Mouse (Mus musculus): Measurements from ENCODE around the gene Cirbp. TPM values are rescaled to one million over a fixed set of nuclear protein-coding genes. Genes with fewer than 3 reads are reported as not detected.
A peak's percentile ranks its signal among the peaks of the same experiment; 100 is the strongest.

The Cirbp gene
- polyA plus RNA-seq (2016; fragmentation: Nextera tagmentation; extraction: Ambion mirVana), result 166 and 175 TPM in 2 replicates

DNA sequence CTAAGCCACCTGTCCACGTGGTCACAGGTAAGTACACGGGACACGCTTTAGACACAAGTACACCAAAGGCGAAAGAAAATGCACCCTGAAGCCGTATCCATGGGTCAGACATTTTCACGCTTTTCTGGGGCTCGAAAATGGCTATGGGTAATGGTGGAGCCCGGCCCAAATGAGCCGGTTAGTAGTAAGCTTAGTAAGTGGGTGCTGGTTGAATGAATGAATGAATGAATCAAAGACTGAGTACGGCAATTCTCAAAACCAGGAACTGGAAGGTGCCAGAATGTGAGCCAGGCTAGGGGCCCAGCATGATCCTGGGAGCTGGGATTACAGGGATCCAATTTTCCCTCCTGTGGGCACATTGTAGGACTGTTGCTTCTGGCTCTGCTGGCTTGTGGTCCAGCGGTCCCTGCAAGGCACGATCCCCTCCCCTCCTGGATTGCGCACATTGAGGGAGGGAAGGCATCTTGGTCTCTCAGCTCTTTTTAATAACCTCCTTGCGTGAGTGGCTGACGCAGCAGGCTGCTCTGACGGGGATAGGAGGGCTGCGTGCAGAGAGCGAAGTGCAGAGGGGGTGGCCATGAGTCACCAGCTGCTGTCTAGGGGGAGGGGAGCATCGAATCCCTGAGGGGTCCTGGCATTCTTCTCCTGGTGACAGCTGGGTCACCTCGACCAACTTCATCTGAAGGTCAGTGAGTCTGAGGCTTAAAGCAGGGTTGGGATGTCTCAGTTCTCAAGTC lies at the start of gene Cirbp:
Gene Cirbp (plus strand): TSS at position 594 of the 737 bp plus-strand sequence.
- peaks cover 10% of the 10 kb centered on the region for H3K36me3 ChIP-seq
- H3K4me2 ChIP-seq, result peak within 1 kb of the TSS; percentile 90
- 15% methylated on average over 20 of the region's 20 CpGs for WGBS
- H3K4me3 ChIP-seq (replicated peaks), result peak within 1 kb of the TSS; percentile 41
- H3K27ac ChIP-seq, result peak within 1 kb of the TSS; percentile 99
- H3K9ac ChIP-seq (replicated peaks), result peak within 1 kb of the TSS; percentile 57
- no peaks in the 10 kb centered on the region for H3K9me3 ChIP-seq
- ATAC-seq (ENCODE audit: insufficient number of reproducible peaks, insufficient read depth, low FRiP score, low TSS enrichment, low read depth), result no peak
- peaks cover 72% of the 10 kb centered on the region for H3K4me1 ChIP-seq (replicated peaks)
- H3K27me3 ChIP-seq, result no peaks in the 10 kb centered on the region; the same call in 1 of the 2 replicates

DNA sequence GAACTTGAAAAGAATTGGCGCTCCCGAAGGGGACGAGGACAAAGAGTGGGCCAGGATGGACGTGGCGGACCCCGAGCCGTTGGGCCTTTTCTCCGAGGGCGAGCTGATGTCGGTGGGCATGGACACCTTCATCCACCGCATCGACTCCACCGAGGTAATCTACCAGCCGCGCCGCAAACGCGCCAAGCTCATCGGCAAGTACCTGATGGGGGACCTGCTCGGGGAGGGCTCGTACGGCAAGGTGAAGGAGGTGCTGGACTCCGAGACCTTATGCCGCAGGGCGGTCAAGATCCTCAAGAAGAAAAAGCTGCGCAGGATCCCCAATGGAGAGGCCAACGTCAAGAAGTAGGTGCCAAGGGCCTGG lies 49.2 kb upstream of the Cirbp start:
- peak overlapping the region; percentile 50; the same call in 1 of the 2 replicates for H3K27ac ChIP-seq
- under 1% methylated on average over 27 of the region's 27 CpGs for WGBS

DNA sequence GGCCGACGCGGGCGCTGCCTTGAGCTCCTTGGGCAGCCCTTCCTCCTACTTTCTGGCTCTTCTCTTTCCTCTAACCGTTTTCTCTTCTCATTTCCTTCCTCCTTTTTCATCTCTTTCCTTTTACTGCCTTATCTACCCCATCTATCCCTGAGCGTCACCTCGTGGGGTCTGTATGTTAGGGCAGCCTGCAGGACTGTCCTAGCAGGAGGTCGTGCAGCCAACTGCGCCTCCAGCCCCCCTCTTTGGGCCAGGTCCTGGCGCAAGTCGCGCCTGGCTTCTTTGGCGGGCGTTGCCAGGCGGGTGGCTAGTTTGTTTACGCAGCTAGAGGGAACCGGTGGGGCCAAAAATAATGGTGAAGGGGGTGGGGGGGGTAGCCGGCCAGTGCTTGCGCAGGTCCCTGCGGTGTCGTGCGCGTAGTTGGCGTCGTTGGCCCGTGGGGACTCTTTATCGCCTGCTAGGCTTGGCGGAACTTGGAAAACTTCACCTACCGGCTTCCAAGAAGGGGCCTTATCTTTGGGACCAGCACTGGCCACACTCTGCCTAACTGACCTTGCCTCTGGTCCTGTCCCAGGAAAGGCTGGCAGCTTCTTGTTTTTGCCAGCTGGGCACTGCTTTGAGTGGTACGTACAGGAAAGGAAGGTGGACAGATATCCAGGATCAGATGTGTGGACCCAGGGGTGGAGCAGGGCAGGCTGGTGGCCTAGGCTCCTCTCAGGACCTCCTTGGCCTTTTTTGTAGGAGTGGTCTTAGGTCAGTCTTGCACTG lies 48.7 kb upstream of the Cirbp start:
- H3K9me3 ChIP-seq, result no peaks in the 10 kb centered on the region
- H3K27ac ChIP-seq, result peak overlapping the region; percentile 50; the same call in 1 of the 2 replicates
- peaks cover 34% of the 10 kb centered on the region for H3K4me1 ChIP-seq (replicated peaks)
- H3K4me3 ChIP-seq (replicated peaks), result peak overlapping the region; percentile 92
- WGBS, result 5% methylated on average over 30 of the region's 30 CpGs
- peaks cover 44% of the 10 kb centered on the region for H3K36me3 ChIP-seq
- peak overlapping the region; percentile 90 for H3K9ac ChIP-seq (replicated peaks)
- ATAC-seq (ENCODE audit: insufficient number of reproducible peaks, insufficient read depth, low FRiP score, low TSS enrichment, low read depth), result no peak
- no peaks in the 10 kb centered on the region for H3K27me3 ChIP-seq
- peak overlapping the region; percentile 93 for H3K4me2 ChIP-seq

More for the DNA sequence above, 49.2 kb upstream of the Cirbp start:
- H3K36me3 ChIP-seq, result peaks cover 38% of the 10 kb centered on the region
- ATAC-seq (ENCODE audit: insufficient number of reproducible peaks, insufficient read depth, low FRiP score, low TSS enrichment, low read depth), result no peak
- H3K4me3 ChIP-seq (replicated peaks), result peak overlapping the region; percentile 92
- peak overlapping the region; percentile 93 for H3K4me2 ChIP-seq
- no peaks in the 10 kb centered on the region for H3K27me3 ChIP-seq
- H3K9me3 ChIP-seq, result no peaks in the 10 kb centered on the region
- H3K4me1 ChIP-seq (replicated peaks), result peaks cover 34% of the 10 kb centered on the region
- peak overlapping the region; percentile 90 for H3K9ac ChIP-seq (replicated peaks)

DNA sequence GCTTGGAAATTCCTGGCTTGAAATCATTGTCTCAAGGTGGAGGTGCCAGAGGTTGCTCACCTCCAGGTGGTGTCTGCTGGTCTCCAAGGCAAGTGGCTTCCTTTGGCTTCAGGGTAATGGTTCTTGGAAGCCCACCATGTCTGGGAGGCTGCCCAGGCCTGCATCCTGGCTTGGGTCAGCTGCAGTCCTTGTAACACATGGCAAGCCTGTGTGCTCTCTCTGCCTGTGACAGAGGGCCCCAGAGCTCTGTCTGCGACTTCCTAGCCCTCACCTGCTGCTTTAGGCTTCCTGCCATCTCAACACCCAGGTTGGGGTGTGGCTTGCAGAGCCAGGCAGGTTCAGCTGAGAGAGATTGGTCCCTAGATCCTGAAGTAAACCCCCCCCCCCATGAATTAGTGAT lies 48.0 kb upstream of the Cirbp start:
- Histone ChIP-seq H3K27me3 (no peaks in the 10 kb centered on the region), H3K9ac (replicated peaks) (peak overlapping the region; percentile 90), H3K4me2 (peak overlapping the region; percentile 93), H3K4me3 (replicated peaks) (peak overlapping the region; percentile 92), H3K36me3 (peaks cover 48% of the 10 kb centered on the region), H3K27ac (peak overlapping the region; percentile 50; the same call in 1 of the 2 replicates), H3K9me3 (no peaks in the 10 kb centered on the region), H3K4me1 (replicated peaks) (peaks cover 34% of the 10 kb centered on the region)
- ATAC-seq (ENCODE audit: insufficient number of reproducible peaks, insufficient read depth, low FRiP score, low TSS enrichment, low read depth), result no peak
- 50% methylated on average over 1 of the region's 1 CpGs for WGBS

DNA sequence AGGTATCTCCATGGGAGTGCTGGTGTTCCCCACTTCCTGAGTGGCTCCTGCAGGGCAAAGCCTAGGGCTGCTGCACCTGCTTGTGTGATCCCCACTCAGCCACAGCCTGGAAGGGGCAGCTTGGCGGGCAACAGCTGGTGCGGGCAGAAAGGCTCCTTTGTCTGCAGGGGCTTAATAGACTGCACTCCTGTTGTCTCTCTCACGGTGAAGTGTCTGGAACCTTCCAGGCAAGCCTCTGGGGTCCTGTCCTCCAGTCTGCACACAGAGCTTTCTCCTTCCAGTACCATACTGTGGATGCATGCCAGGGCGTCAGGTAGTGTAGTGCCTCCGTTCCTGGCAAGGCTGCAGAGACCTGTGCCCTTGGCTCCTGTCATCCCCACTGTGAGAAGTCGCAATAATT lies 47.2 kb upstream of the Cirbp start:
- Histone ChIP-seq H3K27ac (no peak overlapping the region), H3K36me3 (peaks cover 57% of the 10 kb centered on the region), H3K4me2 (peak overlapping the region; percentile 93), H3K9ac (replicated peaks) (no peak overlapping the region), H3K4me3 (replicated peaks) (peak overlapping the region; percentile 92; the same call in 1 of the 2 replicates), H3K4me1 (replicated peaks) (peaks cover 34% of the 10 kb centered on the region), H3K27me3 (no peaks in the 10 kb centered on the region), H3K9me3 (no peaks in the 10 kb centered on the region)
- no peak for ATAC-seq (ENCODE audit: insufficient number of reproducible peaks, insufficient read depth, low FRiP score, low TSS enrichment, low read depth)
- 81% methylated on average over 6 of the region's 6 CpGs for WGBS

DNA sequence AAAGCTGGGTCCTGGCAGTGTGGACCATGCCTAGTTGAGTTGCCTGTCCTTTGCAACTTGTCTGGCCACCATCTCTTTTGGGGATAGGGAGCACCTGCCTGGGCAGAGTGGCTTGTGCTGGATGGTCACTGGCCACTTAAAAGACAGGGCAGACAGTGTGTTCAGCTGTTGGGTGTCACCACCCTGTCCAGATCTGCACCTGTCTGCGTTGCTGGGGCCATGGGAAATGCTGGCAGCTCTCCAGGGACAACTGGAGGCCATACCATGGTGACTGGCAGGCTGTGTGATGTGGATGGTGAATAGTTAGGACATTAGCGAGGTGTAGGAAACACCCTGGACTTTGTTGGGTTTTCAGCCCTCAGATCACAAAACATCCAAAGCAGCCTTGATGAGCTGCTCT lies 45.6 kb upstream of the Cirbp start:
- no peaks in the 10 kb centered on the region for H3K27me3 ChIP-seq
- peaks cover 72% of the 10 kb centered on the region for H3K36me3 ChIP-seq
- WGBS, result 89% methylated on average over 2 of the region's 2 CpGs
- H3K27ac ChIP-seq, result no peak overlapping the region
- no peak overlapping the region for H3K4me3 ChIP-seq (replicated peaks)
- no peak for ATAC-seq (ENCODE audit: insufficient number of reproducible peaks, insufficient read depth, low FRiP score, low TSS enrichment, low read depth)
- H3K4me2 ChIP-seq, result no peak overlapping the region
- peak overlapping the region; percentile 27; the same call in 1 of the 2 replicates for H3K9ac ChIP-seq (replicated peaks)
- H3K4me1 ChIP-seq (replicated peaks), result peaks cover 29% of the 10 kb centered on the region
- H3K9me3 ChIP-seq, result no peaks in the 10 kb centered on the region

DNA sequence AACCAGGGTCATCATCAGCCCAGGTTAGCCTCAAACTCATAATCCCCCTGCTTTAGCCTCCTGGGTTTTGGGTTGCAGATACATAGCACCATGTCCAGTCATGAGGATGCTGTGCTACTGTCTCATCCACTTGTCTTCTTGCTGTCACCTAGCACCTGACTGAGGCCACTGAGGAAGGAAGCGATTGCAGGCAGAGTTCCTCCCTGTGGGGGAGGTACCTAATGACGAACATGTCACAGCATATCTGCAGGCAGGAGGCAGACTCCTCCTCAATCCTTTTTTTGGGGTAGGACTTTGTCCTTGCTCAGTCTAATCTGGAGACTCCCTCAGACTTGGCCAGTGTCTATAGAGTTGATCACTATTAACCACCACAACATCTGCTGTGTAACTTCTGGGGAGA lies 44.1 kb upstream of the Cirbp start:
- Histone ChIP-seq H3K27ac (no peak overlapping the region), H3K4me1 (replicated peaks) (peaks cover 27% of the 10 kb centered on the region), H3K36me3 (peaks cover 87% of the 10 kb centered on the region), H3K4me3 (replicated peaks) (no peak overlapping the region), H3K27me3 (no peaks in the 10 kb centered on the region), H3K9ac (replicated peaks) (no peak overlapping the region), H3K9me3 (no peaks in the 10 kb centered on the region), H3K4me2 (no peak overlapping the region)
- ATAC-seq (ENCODE audit: insufficient number of reproducible peaks, insufficient read depth, low FRiP score, low TSS enrichment, low read depth), result no peak
- WGBS, result 85% methylated on average over 2 of the region's 2 CpGs

DNA sequence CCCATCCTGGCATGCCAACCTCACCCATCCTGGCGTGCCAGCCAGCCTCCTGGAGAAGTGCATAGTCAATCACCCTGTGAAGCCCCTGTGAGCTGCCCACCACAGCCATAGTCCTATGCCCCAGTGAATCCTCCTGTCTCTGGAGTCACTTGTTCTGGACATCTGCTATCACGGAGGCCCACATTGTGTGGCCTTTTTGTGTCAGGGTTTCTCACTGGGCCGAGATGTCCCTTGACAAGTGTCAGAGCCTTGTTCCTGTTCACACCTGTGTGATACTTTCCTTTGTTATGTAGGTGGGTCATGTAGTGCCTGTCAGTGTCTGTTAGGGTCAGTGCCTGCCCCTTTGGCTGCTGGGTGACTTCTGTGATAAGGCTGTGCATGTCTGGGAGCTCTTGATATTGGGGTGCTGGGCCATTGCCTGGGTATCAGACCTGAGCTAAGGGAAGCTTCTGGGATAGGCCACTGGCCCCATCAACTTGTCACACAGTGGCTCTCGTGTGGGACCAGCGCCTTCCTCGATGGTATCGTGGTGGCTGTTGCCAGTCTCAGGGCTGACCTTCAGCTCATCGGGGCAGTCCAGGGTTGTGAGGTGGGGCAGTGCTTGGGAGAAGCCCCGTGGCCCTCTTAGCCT lies 41.7 kb upstream of the Cirbp start:
- no peak overlapping the region for H3K27ac ChIP-seq
- H3K36me3 ChIP-seq, result peaks cover 98% of the 10 kb centered on the region
- no peak for ATAC-seq (ENCODE audit: insufficient number of reproducible peaks, insufficient read depth, low FRiP score, low TSS enrichment, low read depth)
- no peaks in the 10 kb centered on the region for H3K9me3 ChIP-seq
- no peaks in the 10 kb centered on the region for H3K27me3 ChIP-seq
- no peak overlapping the region for H3K4me2 ChIP-seq
- WGBS, result 88% methylated on average over 9 of the region's 9 CpGs
- 0 out of 2 replicates have a peak, but pooled peaks cover 3% of the 10 kb centered on the region for H3K4me1 ChIP-seq (replicated peaks)
- 0 out of 2 replicates have a peak overlapping the region, but pooled peaks have one; percentile 19 for H3K9ac ChIP-seq (replicated peaks)
- no peak overlapping the region for H3K4me3 ChIP-seq (replicated peaks)

DNA sequence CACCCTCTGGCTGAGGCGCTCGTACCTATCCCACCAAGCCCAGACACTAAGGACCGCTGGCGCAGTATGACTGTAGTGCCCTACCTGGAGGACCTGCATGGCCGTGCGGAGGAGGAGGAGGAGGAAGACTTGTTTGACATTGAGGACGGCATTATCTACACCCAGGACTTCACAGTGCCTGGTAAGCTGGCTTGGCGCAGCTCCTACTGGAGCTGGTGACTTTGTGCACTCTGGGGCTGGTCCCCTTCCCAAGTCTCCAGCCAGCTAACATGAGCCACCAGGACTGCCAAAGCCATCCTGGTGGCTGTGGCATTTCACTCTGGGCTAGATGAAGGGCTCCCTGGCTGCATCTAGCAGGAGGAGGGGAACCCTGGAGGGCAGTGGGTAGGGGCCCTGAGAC lies 37.9 kb upstream of the Cirbp start:
- H3K9me3 ChIP-seq, result no peaks in the 10 kb centered on the region
- H3K4me1 ChIP-seq (replicated peaks), result peaks cover 14% of the 10 kb centered on the region
- ATAC-seq (ENCODE audit: insufficient number of reproducible peaks, insufficient read depth, low FRiP score, low TSS enrichment, low read depth), result no peak
- H3K27me3 ChIP-seq, result peaks cover 11% of the 10 kb centered on the region; the same call in 1 of the 2 replicates
- 94% methylated on average over 8 of the region's 8 CpGs for WGBS
- 0 out of 2 replicates have a peak overlapping the region, but pooled peaks have one; percentile 1 for H3K4me3 ChIP-seq (replicated peaks)
- peaks cover 100% of the 10 kb centered on the region for H3K36me3 ChIP-seq
- H3K9ac ChIP-seq (replicated peaks), result no peak overlapping the region
- H3K27ac ChIP-seq, result no peak overlapping the region
- H3K4me2 ChIP-seq, result no peak overlapping the region

DNA sequence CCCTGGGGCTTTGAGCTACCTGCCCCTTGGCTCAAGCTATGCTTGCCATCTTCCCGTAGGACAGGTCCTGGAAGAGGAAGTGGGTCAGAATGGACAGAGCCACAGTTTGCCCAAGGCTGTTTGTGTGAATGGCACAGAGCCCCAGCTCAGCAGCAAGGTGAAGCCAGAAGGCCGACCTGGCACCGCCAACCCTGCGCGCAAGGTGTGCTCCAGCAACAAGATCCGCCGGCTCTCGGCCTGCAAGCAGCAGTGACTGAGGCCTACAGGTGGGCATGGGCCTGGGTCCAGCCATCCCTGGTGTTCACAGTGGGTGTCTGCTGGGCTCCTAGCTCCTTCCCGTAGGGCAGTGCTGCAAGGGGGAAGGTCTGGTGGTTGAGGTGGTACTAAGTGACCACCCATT lies 35.9 kb upstream of the Cirbp start:
- H3K27me3 ChIP-seq, result peaks cover 17% of the 10 kb centered on the region

More for the DNA sequence above, 35.9 kb upstream of the Cirbp start:
- Histone ChIP-seq H3K9ac (replicated peaks) (no peak overlapping the region), H3K9me3 (no peaks in the 10 kb centered on the region), H3K27ac (no peak overlapping the region), H3K4me3 (replicated peaks) (no peak overlapping the region), H3K36me3 (peaks cover 99% of the 10 kb centered on the region), H3K4me2 (no peak overlapping the region), H3K4me1 (replicated peaks) (peaks cover 14% of the 10 kb centered on the region)
- no peak for ATAC-seq (ENCODE audit: insufficient number of reproducible peaks, insufficient read depth, low FRiP score, low TSS enrichment, low read depth)
- 96% methylated on average over 9 of the region's 9 CpGs for WGBS

Data from limb, embryonic 12.5 days (tissue).